Mouse (Mus musculus) heart, postnatal 14 days (tissue): ENCODE data around the gene Sh3d19. TPM values are rescaled to one million over a fixed set of nuclear protein-coding genes. Genes with fewer than 3 reads are reported as not detected.
A peak's percentile ranks its signal among the peaks of the same experiment; 100 is the strongest.
"Not testable (repeated sequence)": the region's sequence is repeated elsewhere in the genome, so short reads cannot be mapped to it uniquely, and the experiment has no call there.

Source experiments
- DNase-seq, 2 experiments: peaks; one replicate each; pipeline ENCODE4 v3.0.0; 2021 to 2022
- intact Hi-C: fragments of 180-260 bp; cut with DNase I; formaldehyde crosslinking; loops from one replicate; pipeline ENCODE4 v1.15.1; 2025
- total RNA-seq, 2 experiments: library from RNA; stranded (reverse); gene quantifications; 2 replicates each; pipeline ENCODE4 v1.2.3; 2021

Gene Sh3d19
- total RNA-seq, 2 experiments from 2014 or later, result 20.8 to 28.1 TPM

DNA sequence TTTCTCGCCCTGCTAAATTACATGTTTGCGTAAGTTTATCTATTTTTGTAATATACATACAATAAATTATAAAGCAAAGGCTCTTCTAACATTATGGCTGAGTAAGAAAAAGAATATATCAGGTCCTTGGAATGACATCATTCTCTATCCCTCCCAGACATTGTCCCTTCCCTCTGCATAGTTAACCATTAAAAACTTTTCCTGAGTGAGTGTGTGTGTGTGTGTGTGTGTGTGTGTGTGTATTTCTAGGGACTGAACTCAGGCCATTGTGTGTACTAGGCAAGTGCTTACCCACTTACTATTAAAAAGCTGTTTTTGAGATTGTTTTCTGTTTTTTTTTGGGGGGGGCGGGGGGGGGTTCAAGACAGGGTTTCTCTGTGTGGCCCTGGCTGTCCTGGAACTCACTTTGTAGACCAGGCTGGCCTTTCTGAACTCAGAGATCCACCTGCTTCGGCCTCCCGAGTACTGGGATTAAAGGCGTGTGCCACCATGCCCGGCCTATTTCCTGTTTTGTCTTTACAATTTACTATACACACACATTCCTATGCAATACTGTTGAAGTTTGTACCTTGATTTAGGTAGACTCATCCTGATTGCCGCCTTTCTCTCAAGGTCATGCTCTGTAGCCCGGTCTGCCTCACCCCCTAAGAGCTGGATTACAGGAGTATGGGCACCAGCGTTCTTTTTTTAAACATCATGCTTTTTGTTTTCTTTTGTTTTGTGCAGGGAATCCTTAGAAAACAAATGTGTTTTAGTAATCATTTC is 2.6 kb downstream of the Sh3d19 start:
- no peak for DNase-seq
- intact Hi-C loops, result loop anchor here (5.0 kb wide), 1 partner anchor 69 kb away; no protein-coding TSS in a partner anchor

- DNase-seq, result no peak
- intact Hi-C loops, result loop anchor here (5.0 kb wide), 1 partner anchor 68 kb away; no protein-coding TSS in a partner anchor
Measured at GRCm38 (mm10) chr3:85974451-85974850, 3.5 kb downstream of the Sh3d19 start.

GRCm38 (mm10) chr3:85980036-85980435 is 9.1 kb downstream of the Sh3d19 start:
- no peak for DNase-seq
- intact Hi-C loops, result no loop called here

- intact Hi-C loops, DNase-seq: not testable (repeated sequence)
Measured at GRCm38 (mm10) chr3:85981761-85982160, 10.9 kb downstream of the Sh3d19 start.

GRCm38 (mm10) chr3:85984537-85984936 is 13.6 kb downstream of the Sh3d19 start:
- DNase-seq, result no peak
- intact Hi-C loops, result no loop called here

DNA sequence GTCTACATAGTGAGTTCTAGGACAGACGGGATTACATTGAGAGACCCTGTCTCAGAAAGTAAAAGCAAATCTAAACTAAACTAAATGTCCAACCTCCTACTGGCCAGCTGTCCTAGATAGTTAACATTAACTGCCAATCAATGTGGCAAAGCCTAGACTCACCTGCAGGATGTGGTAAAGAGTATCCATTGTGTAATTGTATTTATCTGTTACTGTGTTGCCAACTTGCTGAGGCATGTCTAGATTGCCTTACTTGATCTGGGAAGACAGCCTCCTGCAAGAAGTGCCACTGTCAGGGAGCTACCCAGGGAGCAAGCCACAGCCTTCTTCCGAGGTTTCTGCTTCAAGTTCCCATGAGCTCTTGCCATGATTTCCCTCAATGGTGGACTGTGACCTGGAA is 16.3 kb downstream of the Sh3d19 start:
- no peak for DNase-seq
- intact Hi-C loops, result no loop called here

- no peak for DNase-seq
- intact Hi-C loops, result no loop called here
Measured at GRCm38 (mm10) chr3:85991140-85991801, 20.4 kb downstream of the Sh3d19 start.

DNA sequence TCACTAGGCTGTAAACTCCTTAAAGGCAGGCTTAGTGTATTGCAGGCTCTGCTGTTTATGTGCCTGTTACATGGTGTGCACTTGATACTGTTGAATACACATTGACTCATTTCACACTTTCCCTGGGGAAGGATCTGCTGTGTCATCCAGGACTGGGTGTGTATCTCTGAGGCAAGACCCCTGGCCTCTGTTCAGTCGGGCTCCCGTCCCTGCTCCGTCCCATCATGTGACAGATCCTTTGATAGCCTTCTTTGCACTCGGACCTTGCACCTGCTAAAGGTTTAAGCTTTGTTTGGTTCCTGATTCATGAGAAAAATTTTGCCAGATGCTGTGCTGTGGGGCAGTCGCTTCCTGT is 20.9 kb downstream of the Sh3d19 start:
- intact Hi-C loops, result no loop called here
- no peak for DNase-seq

- DNase-seq, result peak; percentile 15 to 27
- intact Hi-C loops, result no loop called here
Measured at GRCm38 (mm10) chr3:85993744-85994143, 22.8 kb downstream of the Sh3d19 start.

GRCm38 (mm10) chr3:85994645-85995044 is 23.7 kb downstream of the Sh3d19 start:
- intact Hi-C loops, result no loop called here
- DNase-seq, result no peak

DNA sequence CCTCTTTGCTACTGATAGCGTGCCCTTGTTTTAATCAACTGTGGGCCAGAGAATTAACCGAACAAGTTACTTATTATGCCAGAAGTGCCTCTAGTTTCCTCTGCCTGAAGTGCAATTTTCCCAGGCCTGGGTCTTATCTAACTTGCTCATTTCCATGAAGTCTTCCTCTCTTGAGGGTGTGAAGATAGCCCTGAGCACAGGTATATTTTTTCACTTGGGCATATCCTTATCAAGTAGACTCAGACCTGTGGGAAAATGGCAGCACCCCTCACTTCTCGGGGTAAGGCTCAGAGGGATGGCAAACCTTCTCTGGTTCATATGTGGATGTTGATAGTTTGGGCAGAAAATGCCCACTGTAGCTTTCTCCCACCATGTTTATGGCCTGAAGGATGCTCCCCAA is 30.4 kb downstream of the Sh3d19 start:
- DNase-seq, result no peak
- intact Hi-C loops, result no loop called here

GRCm38 (mm10) chr3:86002423-86002822 is 31.5 kb downstream of the Sh3d19 start, which contains the start of gene Prss48:
Prss48 (minus strand) TSS chr3:86002491.
- intact Hi-C loops, result no loop called here

GRCm38 (mm10) chr3:86002940-86003339 is 32.0 kb downstream of the Sh3d19 start:
- DNase-seq, result no peak
- intact Hi-C loops, result no loop called here

More at GRCm38 (mm10) chr3:86002423-86002822, 31.5 kb downstream of the Sh3d19 start, which contains the start of gene Prss48:
- DNase-seq, result peak; percentile 11 to 12

DNA sequence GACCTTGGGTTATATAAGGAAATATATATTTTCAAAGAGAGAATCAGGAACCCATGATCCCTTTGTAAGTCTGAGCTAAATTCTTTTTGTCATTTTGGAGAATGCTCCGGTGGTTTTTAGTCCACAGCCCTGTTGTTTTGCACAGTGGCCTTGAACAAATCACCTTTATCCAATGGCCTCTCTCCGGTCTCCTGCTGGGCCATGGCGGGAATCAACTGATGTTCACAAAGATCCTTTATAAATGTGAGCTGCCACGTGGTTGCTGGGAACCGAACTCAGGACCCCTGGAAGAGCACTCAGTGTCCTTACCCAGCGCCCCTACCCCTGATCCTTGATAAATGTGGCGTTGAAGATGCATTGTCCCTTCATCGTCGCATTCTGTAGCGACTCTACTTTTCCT is 33.8 kb downstream of the Sh3d19 start:
- no peak for DNase-seq
- intact Hi-C loops, result no loop called here

GRCm38 (mm10) chr3:86010618-86011017 is 39.7 kb downstream of the Sh3d19 start:
- no peak for DNase-seq
- intact Hi-C loops, result no loop called here

GRCm38 (mm10) chr3:86011373-86011772 is 40.5 kb downstream of the Sh3d19 start:
- no peak for DNase-seq
- intact Hi-C loops, result no loop called here

DNA sequence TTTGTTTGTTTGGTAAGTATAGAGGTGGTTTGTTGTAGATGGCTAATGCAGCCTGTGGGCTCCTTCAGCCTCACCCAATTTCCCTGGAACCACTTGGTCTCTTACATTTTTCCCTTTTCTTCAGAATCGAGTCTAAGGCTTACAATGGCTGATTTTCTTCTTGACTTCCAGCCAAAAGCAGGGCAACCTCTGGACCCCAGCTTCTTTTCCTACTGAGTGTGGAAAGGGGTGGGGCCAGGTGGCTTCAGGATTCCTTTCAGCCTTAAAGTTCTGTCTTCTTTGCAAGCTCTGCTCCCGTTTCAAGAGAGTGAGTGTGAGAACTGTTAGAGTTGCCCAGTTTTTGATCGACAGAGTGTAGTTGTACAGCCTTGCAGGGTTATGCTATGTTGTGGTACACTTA is 40.9 kb downstream of the Sh3d19 start:
- intact Hi-C loops, result no loop called here
- no peak for DNase-seq

DNA sequence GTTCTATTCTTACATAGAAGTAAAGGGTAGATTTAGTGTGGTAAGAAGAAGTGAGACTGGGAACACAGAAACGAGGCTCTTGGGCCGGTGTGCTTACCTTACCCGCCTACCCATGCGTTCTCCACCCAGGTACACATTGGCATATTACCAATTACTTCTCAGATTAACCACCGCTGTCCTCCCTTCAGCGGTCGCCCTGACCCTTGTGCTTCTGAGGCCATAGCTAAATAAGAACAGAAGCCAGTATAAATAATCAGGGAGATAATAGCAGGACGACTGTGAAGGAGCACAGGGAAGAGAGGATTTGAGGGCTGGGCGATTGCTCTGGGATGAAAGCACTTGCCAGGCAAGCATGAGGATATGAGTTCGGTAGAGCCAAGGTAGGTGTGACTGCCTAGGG is 42.9 kb downstream of the Sh3d19 start:
- DNase-seq, result no peak
- intact Hi-C loops, result no loop called here

GRCm38 (mm10) chr3:86016965-86017364 is 46.1 kb downstream of the Sh3d19 start:
- intact Hi-C loops, result no loop called here
- DNase-seq, result no peak

- no peak for DNase-seq
- intact Hi-C loops, result no loop called here
Measured at GRCm38 (mm10) chr3:86017484-86017883, 46.6 kb downstream of the Sh3d19 start.

DNA sequence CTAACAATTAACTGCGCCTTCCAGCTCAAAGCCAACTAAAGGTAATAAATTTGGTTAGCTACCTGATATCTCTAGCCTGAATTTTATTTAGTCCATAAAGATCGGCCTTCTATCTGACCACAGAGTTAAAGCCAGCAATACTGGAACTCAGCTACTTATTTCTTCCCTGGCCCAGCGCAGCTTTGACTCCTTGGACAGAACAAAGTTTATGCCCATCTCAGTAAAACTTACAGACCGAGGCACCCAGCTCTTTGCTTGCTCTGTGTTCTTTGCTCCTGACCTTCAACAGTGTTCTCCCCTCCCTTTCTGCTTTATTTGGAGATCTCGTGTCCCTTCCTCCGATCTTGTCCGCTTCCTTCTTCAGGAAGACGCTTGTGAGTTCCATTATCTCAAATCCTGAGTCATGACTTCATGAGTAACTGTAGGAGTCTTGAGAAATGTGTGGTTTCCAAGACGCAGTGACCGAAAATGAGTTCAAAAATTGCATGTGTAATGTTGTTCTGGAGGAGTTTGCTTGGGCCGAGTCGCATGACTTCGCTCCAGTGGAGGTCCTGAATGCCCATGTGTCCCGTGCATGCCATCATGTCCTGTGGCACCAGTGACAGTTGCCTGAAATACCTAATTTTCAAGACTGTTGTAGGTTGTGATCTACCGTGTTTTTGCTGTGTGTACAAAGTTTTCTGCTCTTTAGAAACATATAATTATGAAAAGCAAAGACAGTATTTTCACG is 50.2 kb downstream of the Sh3d19 start:
- intact Hi-C loops, result no loop called here

More for the DNA sequence above, 50.2 kb downstream of the Sh3d19 start:
- DNase-seq, result no peak
